Mouse (Mus musculus): Measurements from ENCODE around the gene Rbm3. TPM values are rescaled to one million over a fixed set of nuclear protein-coding genes. Genes with fewer than 3 reads are reported as not detected.

The Rbm3 gene
- polyA plus RNA-seq (2014; fragmentation: Nextera tagmentation; extraction: Ambion mirVana), result 388 and 477 TPM in 2 replicates

DNA sequence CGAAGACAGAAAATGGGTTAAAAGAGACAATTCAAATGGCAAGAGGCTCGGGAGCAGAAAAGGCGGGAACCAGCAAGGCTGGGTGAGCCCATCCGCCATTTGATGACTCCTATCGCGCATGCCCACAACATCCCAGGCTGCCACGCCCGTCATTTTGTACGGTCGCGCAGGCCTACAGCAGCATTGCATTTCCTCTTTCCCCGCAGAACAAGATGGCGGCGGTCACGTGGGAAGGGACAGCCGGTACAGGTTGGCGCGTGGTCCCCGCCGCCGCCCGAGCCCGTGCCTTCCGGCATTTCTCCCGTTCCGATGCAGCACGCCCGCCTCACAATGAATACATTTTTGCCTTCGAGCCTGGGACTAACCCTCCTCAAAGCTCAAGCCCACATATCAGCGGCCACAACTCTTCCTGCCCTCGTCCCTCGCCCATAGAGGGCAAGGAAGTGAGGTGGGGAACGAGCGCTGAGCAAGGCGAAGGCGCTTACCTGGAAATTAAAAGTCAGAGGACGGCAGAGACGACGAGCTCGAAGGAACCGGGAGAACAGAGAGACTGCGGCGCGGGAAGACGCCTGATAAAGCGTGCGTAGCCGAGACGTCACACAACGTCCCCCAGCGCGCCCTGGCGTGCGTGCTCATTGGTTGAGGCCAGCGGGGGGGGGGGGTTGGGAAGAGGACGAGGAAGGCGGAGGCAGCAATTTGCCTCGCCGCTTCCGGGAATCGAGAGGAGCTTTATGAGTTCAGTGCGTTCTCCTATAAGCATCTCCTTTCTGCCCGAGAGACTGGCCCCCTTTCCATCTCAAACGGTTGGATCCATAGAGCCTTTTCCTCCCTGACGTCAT lies at the start of gene Rbm3:
Rbm3 (minus strand) TSS at position 728 of the 839 bp plus-strand sequence.
- DNase-seq (ENCODE audit: low spot score) (peak; percentile 94), ATAC-seq (peak; percentile 97)
- Histone ChIP-seq H3K9ac (ENCODE audit: low read length) (peak within 1 kb of the TSS; percentile 84), H3K4me2 (ENCODE audit: low read length) (peak within 1 kb of the TSS; percentile 64), H3K27ac (ENCODE audit: low read depth, low read length) (peak within 1 kb of the TSS; percentile 95), H3K27me3 (replicated peaks; ENCODE audit: control insufficient read depth, insufficient read depth, low read length) (no peaks in the 10 kb centered on the region), H3K9me3 (replicated peaks; ENCODE audit: control insufficient read depth, low read length) (no peaks in the 10 kb centered on the region), H3K36me3 (ENCODE audit: control insufficient read depth, insufficient read depth, low read length) (peaks cover 35% of the 10 kb centered on the region), H3K4me1 (ENCODE audit: control insufficient read depth, insufficient read depth, low read length) (peaks cover 3% of the 10 kb centered on the region), H3K4me3 (ENCODE audit: low read depth, low read length) (peak within 1 kb of the TSS; percentile 59)
- 32% methylated on average over 63 of the region's 65 CpGs for WGBS

DNA sequence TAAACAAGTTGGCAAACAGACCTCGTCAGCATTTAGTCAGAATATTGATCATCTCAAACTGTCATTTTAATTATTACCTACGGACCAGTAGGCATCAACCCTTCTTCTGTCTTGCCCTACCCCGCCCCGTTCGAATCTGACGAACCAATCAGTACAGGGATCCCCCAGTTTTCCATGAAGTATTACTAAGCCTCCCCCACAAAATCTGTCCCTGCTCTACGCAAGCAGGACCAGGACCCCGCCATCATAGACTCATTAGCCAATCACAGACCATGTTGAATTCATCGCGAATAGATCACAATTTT lies 47.7 kb upstream of the Rbm3 start, which contains the start of gene Ebp:
Ebp (minus strand) TSS at position 94 of the 305 bp plus-strand sequence.
- 37% methylated on average over 10 of the region's 10 CpGs for WGBS
- no peaks in the 10 kb centered on the region for H3K4me1 ChIP-seq (ENCODE audit: control insufficient read depth, insufficient read depth, low read length)

DNA sequence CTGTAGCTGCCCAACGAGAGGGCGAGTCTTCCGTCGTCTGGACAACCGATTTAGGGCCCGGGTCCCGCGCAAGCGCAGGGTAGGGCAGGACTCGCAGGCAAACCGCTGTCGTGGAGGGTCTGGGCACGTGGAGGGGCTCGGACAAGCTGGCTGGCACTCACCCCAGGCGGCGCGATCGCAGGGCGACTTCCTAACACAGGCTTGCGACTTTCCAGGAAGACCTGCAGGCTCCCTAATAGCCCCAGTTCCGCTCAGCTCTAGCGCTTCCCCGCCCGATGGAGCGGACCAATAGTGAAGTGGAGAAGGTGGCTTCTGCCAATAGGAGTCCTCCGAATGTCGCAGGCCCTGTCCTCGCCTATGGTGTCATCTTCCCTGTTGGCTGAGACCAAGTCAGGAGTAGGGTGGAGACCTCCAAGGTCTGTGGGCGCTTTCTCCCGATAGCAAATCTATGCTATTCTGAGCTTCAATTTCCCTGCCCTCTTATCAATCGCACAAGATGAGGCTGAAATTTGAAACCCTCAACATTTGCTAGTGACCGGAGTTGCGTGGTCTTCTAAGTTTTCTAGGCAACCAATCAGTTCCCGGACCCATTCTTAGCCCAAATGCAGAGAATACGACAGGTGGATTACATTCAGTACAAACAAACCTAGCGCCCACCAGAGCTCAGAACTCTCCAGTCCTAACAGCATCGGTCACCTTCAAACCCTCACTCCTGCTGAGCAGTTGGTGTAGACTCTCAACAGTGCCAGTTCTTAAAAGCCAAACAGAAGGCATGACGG lies 47.1 kb upstream of the Rbm3 start:
- no peaks in the 10 kb centered on the region for H3K4me1 ChIP-seq (ENCODE audit: control insufficient read depth, insufficient read depth, low read length)
- H3K9me3 ChIP-seq (replicated peaks; ENCODE audit: control insufficient read depth, low read length), result no peaks in the 10 kb centered on the region
- ATAC-seq (peak; percentile 97), DNase-seq (ENCODE audit: low spot score) (peak; percentile 87)
- peak overlapping the region; percentile 40 for H3K4me3 ChIP-seq (ENCODE audit: low read depth, low read length)
- peak overlapping the region; percentile 57 for H3K4me2 ChIP-seq (ENCODE audit: low read length)
- WGBS, result 26% methylated on average over 36 of the region's 38 CpGs
- no peaks in the 10 kb centered on the region for H3K36me3 ChIP-seq (ENCODE audit: control insufficient read depth, insufficient read depth, low read length)
- 0 out of 2 replicates have a peak overlapping the region, but pooled peaks have one; percentile 39 for H3K27ac ChIP-seq (ENCODE audit: low read depth, low read length)
- H3K9ac ChIP-seq (ENCODE audit: low read length), result peak overlapping the region; percentile 59
- no peaks in the 10 kb centered on the region for H3K27me3 ChIP-seq (replicated peaks; ENCODE audit: control insufficient read depth, insufficient read depth, low read length)

More for the DNA sequence above, 47.7 kb upstream of the Rbm3 start, which contains the start of gene Ebp:
- Histone ChIP-seq H3K36me3 (ENCODE audit: control insufficient read depth, insufficient read depth, low read length) (no peaks in the 10 kb centered on the region), H3K27ac (ENCODE audit: low read depth, low read length) (0 out of 2 replicates have a peak within 1 kb of the TSS, but pooled peaks have one; percentile 39), H3K4me2 (ENCODE audit: low read length) (peak within 1 kb of the TSS; percentile 57), H3K27me3 (replicated peaks; ENCODE audit: control insufficient read depth, insufficient read depth, low read length) (no peaks in the 10 kb centered on the region), H3K9ac (ENCODE audit: low read length) (peak within 1 kb of the TSS; percentile 59), H3K9me3 (replicated peaks; ENCODE audit: control insufficient read depth, low read length) (no peaks in the 10 kb centered on the region), H3K4me3 (ENCODE audit: low read depth, low read length) (peak within 1 kb of the TSS; percentile 40)
- peak; percentile 45 for DNase-seq (ENCODE audit: low spot score)
- peak; percentile 61 for ATAC-seq

DNA sequence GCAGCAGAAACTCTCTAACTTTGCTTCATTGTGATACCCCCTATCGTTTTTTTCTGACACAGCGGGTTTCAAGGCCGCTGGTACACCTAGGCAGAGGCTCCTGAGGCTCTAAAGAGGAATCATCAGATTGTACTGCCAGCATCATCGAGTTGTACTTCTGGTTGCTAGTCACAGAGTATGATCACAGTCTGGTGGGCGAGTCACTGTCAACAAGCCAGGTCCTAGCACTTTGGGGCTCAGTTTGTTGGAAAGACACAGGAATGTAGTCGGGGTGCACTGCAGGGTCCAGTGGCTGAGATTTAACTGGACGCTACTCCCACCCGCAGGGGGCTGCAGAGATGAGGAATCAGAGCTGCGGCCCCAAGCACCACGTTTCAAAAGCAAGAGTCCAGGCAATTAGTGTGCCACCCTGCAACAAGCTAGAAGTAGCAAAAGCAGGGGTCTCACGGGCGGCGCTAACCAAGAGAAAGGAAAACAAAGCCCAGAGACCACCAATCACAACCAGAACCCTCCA lies 46.5 kb upstream of the Rbm3 start:
- H3K27me3 ChIP-seq (replicated peaks; ENCODE audit: control insufficient read depth, insufficient read depth, low read length), result no peaks in the 10 kb centered on the region
- no peaks in the 10 kb centered on the region for H3K4me1 ChIP-seq (ENCODE audit: control insufficient read depth, insufficient read depth, low read length)
- no peaks in the 10 kb centered on the region for H3K36me3 ChIP-seq (ENCODE audit: control insufficient read depth, insufficient read depth, low read length)
- no peaks in the 10 kb centered on the region for H3K9me3 ChIP-seq (replicated peaks; ENCODE audit: control insufficient read depth, low read length)
- H3K27ac ChIP-seq (ENCODE audit: low read depth, low read length), result 0 out of 2 replicates have a peak overlapping the region, but pooled peaks have one; percentile 39
- H3K4me2 ChIP-seq (ENCODE audit: low read length), result peak overlapping the region; percentile 57
- no peak for DNase-seq (ENCODE audit: low spot score)
- peak overlapping the region; percentile 40 for H3K4me3 ChIP-seq (ENCODE audit: low read depth, low read length)
- peak overlapping the region; percentile 59 for H3K9ac ChIP-seq (ENCODE audit: low read length)
- no peak for ATAC-seq
- 26% methylated on average over 13 of the region's 13 CpGs for WGBS

DNA sequence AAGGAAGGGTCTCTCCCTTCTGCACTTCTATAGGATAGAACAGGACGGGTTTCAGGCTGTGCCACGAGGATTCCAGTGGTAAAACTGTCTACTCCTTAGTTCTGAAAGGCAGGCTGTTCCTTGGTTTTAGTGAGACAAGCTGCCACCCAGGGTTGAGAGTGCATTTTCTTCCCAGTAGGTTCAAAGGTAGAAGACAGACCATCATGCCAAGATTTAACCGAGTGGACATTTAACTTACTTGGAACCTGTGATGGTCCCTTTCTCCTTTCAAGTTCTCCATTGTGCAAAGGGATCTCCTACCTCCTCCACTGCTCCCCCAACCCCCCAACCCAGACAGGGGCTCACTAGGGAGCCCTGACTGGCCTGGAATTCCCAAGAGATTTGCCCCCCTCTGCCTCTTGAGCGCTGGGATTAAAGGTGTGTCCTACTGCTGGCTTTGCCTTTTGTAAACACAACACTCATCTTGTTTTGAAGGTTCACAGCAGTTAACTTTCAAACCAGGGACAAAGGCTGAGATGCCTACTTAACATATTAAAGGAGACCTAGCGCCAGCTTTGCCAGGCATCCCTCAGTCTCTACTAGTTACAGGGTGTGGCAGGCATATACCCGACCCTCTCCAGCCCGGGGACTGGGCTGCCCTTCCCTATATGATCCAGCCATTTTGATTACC lies 37.3 kb upstream of the Rbm3 start:
- 15% methylated on average over 7 of the region's 7 CpGs for WGBS
- no peak overlapping the region for H3K27ac ChIP-seq (ENCODE audit: low read depth, low read length)

DNA sequence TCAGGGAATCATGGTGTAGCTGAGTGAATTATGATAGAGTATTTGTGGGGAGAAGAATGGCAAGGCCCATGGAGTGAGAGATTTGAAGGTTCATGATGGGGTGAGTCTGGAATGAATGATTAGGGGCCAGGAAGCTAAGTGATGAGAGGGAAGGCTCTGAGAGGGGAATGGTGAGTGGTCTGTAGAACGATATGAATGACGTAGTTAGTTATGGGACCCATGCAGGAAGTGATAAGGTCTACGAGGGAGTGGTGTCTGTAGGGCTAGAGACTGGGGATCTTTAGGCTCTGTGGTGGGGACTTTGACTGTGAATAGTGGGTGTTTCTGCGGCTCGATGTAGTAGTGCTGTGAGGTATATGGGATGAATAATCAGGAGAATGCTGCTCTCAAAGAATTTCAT lies 34.0 kb upstream of the Rbm3 start:
- 92% methylated on average over 5 of the region's 5 CpGs for WGBS
- no peak overlapping the region for H3K9ac ChIP-seq (ENCODE audit: low read length)
- no peaks in the 10 kb centered on the region for H3K9me3 ChIP-seq (replicated peaks; ENCODE audit: control insufficient read depth, low read length)
- no peak overlapping the region for H3K27ac ChIP-seq (ENCODE audit: low read depth, low read length)
- no peaks in the 10 kb centered on the region for H3K27me3 ChIP-seq (replicated peaks; ENCODE audit: control insufficient read depth, insufficient read depth, low read length)
- no peaks in the 10 kb centered on the region for H3K4me1 ChIP-seq (ENCODE audit: control insufficient read depth, insufficient read depth, low read length)
- no peak for DNase-seq (ENCODE audit: low spot score)
- no peak overlapping the region for H3K4me3 ChIP-seq (ENCODE audit: low read depth, low read length)
- no peak overlapping the region for H3K4me2 ChIP-seq (ENCODE audit: low read length)
- ATAC-seq, result no peak
- no peaks in the 10 kb centered on the region for H3K36me3 ChIP-seq (ENCODE audit: control insufficient read depth, insufficient read depth, low read length)

More for the DNA sequence above, 37.3 kb upstream of the Rbm3 start:
- Histone ChIP-seq H3K27me3 (replicated peaks; ENCODE audit: control insufficient read depth, insufficient read depth, low read length) (no peaks in the 10 kb centered on the region), H3K4me2 (ENCODE audit: low read length) (no peak overlapping the region), H3K4me3 (ENCODE audit: low read depth, low read length) (no peak overlapping the region), H3K36me3 (ENCODE audit: control insufficient read depth, insufficient read depth, low read length) (peaks cover 12% of the 10 kb centered on the region; the same call in 1 of the 2 replicates), H3K4me1 (ENCODE audit: control insufficient read depth, insufficient read depth, low read length) (no peaks in the 10 kb centered on the region), H3K9ac (ENCODE audit: low read length) (no peak overlapping the region), H3K9me3 (replicated peaks; ENCODE audit: control insufficient read depth, low read length) (no peaks in the 10 kb centered on the region)
- DNase-seq (ENCODE audit: low spot score) (no peak), ATAC-seq (no peak)

DNA sequence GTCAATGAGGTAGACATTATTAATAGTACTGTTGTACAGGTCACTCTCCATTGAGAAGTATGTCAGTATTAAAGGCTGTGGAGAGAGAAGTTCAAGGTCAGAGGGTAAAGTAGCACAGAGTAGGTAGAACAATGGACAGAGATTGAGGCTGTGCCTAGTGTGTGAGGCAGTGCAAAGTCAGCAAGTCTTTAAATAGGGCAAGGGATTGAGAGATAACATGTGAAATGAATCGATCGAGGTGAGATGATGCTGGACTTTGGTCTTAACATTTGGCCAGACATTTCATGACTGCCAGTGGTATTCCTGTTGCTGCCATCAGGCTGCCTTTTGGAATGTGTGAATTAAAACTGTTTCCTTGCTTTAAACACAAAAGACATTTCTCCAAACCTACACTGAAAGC lies 33.2 kb upstream of the Rbm3 start:
- no peak overlapping the region for H3K4me3 ChIP-seq (ENCODE audit: low read depth, low read length)
- H3K4me2 ChIP-seq (ENCODE audit: low read length), result no peak overlapping the region
- no peak overlapping the region for H3K9ac ChIP-seq (ENCODE audit: low read length)
- no peaks in the 10 kb centered on the region for H3K9me3 ChIP-seq (replicated peaks; ENCODE audit: control insufficient read depth, low read length)
- ATAC-seq, result no peak
- no peaks in the 10 kb centered on the region for H3K27me3 ChIP-seq (replicated peaks; ENCODE audit: control insufficient read depth, insufficient read depth, low read length)
- H3K27ac ChIP-seq (ENCODE audit: low read depth, low read length), result no peak overlapping the region
- WGBS, result 100% methylated on average over 2 of the region's 2 CpGs
- no peak for DNase-seq (ENCODE audit: low spot score)
- H3K4me1 ChIP-seq (ENCODE audit: control insufficient read depth, insufficient read depth, low read length), result no peaks in the 10 kb centered on the region
- no peaks in the 10 kb centered on the region for H3K36me3 ChIP-seq (ENCODE audit: control insufficient read depth, insufficient read depth, low read length)

Measured in forebrain, embryonic 14.5 days (tissue).